Mouse (Mus musculus) C2C12 (cell line): ENCODE data around the gene Sh3yl1.

ENCODE experiments used
- CEBPB ChIP-seq: IDR thresholded peaks from one replicate; pipeline ENCODE4 v1.6.1; 2011; ENCODE audit warnings: low read depth, mild to moderate bottlenecking, control low read depth, moderate library complexity
- CTCF ChIP-seq: IDR thresholded peaks from one replicate; pipeline ENCODE4 v1.5.1; 2011; ENCODE audit not compliant: control insufficient read depth, insufficient read depth, insufficient read length
- MAX ChIP-seq: IDR thresholded peaks from one replicate; pipeline ENCODE4 v1.6.1; 2011; ENCODE audit warnings: mild to moderate bottlenecking, control low read depth

GRCm38 (mm10) chr12:30897039-30897438, 14.4 kb upstream of the Sh3yl1 start:
- no peak for TF ChIP-seq CTCF
- TF ChIP-seq MAX: no peak
- no peak for TF ChIP-seq CEBPB
